Mouse (Mus musculus) CD4-positive naive resting alpha-beta T cell, adult 57 days (primary cell): Measurements from ENCODE around the gene Ubb. TPM values are rescaled to one million over a fixed set of nuclear protein-coding genes. Genes with fewer than 3 reads are reported as not detected.

Experiments used
- total RNA-seq: library from RNA; stranded (reverse); gene quantifications from one replicate; pipeline ENCODE4 v1.2.4, GENCODE M21; 2023

Ubb gene
- total RNA-seq, result 1,441 TPM

GRCm38 (mm10) chr11:62550727-62551225 lies at the start of gene Ubb:
Gene Ubb, plus strand, starts transcription at chr11:62551171.

GRCm38 (mm10) chr11:62539089-62539890 lies 11.7 kb upstream of the Ubb start, which contains the start of gene Cenpv:
Gene Cenpv, minus strand, starts transcription at chr11:62539261.

GRCm38 (mm10) chr11:62573959-62574702 lies 23.2 kb downstream of the Ubb start, which contains the start of gene Trpv2:
Gene Trpv2, plus strand, starts transcription at chr11:62574486.

Other genes starting within 250 kb of the Ubb start
- 11.1 TPM for gene Pigl, start 92.7 kb upstream of the Ubb start, total RNA-seq
- 468 TPM for gene Ncor1, start 92.6 kb upstream of the Ubb start, total RNA-seq
- gene Cenpv, start 11.9 kb upstream of the Ubb start, total RNA-seq, result 3.3 TPM
- 45.6 TPM for gene Trpv2, start 23.3 kb downstream of the Ubb start, total RNA-seq
- gene Lrrc75a, start 97.4 kb downstream of the Ubb start, total RNA-seq, result 0.56 TPM
- gene Mmgt2, start 97.5 kb downstream of the Ubb start, total RNA-seq, result 29.8 TPM
- 14.8 TPM for gene Zfp287, start 180.7 kb downstream of the Ubb start, total RNA-seq
- not detected for gene Gm10428, start 201.9 kb downstream of the Ubb start, total RNA-seq
- gene Zfp286, start 238.3 kb downstream of the Ubb start, total RNA-seq, result 4.2 TPM